Mouse (Mus musculus) adrenal gland, adult 2 months (tissue): ENCODE measurements around the gene Ampd3. TPM values are rescaled to one million over a fixed set of nuclear protein-coding genes. Genes with fewer than 3 reads are reported as not detected.

ENCODE experiments used
- DNase-seq: peaks from one replicate; pipeline ENCODE4 v3.0.0; 2021
- polyA plus RNA-seq: library from polyadenylated mRNA; depleted of rRNA; stranded (reverse); fragments of >200 nt; gene quantifications from 2 replicates; pipeline ENCODE4 v1.2.3, GENCODE M21; 2012
- total RNA-seq, 2 experiments: library from RNA; stranded (reverse); gene quantifications; 2 replicates each; pipeline ENCODE4 v1.2.3; 2021

Gene Ampd3
- total and polyA plus RNA-seq, 3 experiments = 15.4 to 26.2 (median 15.6) TPM

DNA sequence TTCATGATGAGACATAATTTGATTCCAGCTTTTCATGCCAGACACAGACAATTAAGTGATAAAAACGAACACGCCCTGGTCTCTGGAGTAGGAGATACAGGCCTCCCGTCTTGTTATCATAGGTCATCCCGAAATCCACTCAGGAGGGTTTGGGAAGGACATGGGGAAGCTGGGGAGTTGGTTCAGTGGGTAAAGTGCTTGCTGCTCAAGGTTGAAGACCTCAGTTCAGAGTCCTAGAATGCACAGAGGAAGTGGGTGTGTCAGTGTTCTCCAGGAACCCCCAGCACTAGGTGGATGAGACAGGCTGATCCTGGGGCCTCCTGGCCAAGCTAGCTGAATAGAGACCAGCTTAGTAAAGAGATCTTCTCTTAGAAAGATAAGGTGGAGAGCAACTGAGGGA, 2.9 kb downstream of the Ampd3 start:
- no peak for DNase-seq

DNA sequence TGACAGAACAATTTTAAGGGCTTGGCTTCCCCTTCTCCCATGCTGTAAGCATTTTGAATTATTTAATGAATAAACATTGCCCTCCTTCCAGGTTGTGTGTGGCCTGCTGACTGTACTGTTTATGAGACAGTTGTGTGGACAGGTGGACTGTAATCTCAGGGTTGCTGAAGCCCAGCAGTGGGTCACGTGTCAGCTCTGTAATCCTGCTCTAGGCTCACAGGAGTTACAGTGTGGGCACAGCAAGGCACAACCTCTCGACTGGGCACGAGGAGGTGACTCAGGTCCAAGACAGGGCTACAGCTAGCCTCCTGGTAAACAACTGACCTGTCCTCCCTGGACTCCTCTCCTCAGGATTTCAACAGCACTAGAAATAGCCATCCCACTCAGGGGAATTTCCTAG, 4.3 kb downstream of the Ampd3 start:
- DNase-seq = no peak

DNA sequence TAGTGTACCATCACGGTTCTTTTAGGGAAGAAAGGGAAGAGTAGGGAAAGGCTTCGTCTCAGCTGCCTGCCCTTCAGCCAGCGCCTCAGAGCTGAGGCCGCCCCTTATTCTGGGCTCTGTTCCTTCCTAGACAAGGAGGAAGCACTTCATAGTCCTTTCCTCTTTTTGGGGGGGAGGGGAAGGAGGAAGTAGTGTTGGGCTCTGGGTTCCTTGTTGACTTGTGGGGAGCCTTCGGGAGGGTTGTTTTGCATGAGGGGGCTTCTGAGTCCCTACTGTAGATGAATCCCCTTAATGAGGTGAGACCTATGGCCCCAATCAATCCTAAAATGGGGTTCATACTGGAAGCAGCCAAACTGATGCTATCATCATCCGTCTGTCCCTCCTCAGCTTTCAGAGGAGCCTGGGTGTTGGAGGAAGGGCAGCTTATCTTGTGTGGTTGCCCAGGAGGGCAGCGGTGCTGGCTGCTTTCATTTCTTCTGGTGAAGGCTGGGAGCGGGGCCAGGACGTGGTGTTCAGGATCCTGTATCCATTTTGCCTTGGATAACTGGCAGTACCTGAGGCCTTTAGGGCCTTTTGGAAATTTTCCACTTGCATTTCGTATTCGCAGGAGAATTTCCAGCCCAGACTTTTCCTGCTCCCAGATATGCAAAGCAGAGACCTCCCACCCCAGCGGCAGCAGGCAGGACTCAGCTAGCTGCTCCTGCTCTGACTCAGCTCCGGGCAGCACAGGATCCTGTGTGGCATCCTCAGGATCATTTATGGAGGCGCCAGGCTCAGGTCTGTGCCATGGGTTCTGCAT, 5.4 kb downstream of the Ampd3 start:
- DNase-seq = peak; percentile 79

- DNase-seq = no peak
Observed at GRCm38 (mm10) chr7:110774077-110774476, 6.1 kb downstream of the Ampd3 start.

DNA sequence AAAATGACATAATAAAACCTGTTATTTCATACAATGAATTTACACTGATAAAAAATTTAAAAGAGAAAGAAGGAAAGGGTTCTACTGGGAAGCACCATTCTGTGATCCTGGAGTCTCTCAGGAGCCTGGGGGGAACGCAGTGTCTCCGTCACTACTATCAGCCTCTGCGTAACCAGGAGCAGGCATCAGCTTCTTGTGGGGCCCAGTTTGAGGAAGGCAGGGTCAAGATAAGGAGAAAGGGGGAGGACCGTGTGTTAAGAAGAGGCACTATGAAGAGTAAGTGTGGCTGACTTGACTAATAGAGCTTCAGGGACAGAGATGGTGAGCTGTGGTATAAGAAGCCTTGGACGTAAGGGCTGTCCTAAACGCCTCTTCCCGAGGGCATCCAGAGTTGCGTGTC, 6.7 kb downstream of the Ampd3 start:
- no peak for DNase-seq

- DNase-seq = no peak
Observed at GRCm38 (mm10) chr7:110777146-110778001, 9.4 kb downstream of the Ampd3 start.

DNA sequence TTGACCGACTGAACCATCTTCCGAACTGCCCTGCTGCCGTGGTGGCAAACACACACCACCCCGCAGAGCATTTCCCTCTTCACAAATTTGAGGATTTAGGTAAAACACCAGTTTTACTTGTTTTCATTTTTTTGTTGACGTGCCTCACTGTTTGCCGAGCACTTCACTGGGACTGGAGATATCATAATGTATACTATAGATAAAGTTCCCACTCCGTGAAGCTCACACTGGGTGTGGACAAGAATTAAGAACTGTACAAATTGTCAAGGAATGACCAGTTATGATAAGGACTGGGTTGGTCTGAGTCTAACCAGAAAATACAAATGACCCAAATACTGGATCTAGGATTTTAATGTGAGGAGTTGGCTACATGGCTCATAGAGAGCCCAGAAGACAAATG, 10.9 kb downstream of the Ampd3 start:
- DNase-seq = no peak

GRCm38 (mm10) chr7:110779605-110780111, 11.7 kb downstream of the Ampd3 start:
- no peak for DNase-seq

DNA sequence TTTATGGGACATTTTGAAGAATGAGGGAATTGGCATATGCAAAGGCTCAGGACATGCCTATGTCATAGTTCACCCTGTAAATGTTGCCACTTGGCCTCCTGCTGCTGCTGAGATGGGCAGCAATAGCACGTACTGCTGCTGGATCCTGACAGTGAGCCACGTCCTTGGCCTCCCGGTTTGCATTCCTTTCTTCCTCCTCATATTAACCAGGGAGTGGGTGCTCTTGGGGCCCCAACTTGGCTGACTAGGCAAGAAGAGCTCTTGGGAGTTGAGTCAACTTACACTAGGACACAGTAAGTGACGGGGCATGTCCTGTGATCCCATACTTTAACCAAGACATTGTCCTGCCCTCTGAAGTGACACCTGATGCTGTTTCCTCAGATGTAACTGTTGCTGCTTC, 12.5 kb downstream of the Ampd3 start:
- peak; percentile 70 for DNase-seq

- peak; percentile 49 for DNase-seq
Observed at GRCm38 (mm10) chr7:110781231-110781711, 13.3 kb downstream of the Ampd3 start.

- DNase-seq = no peak
Observed at GRCm38 (mm10) chr7:110782135-110782534, 14.1 kb downstream of the Ampd3 start.

GRCm38 (mm10) chr7:110782845-110783478, 15.0 kb downstream of the Ampd3 start:
- no peak for DNase-seq

GRCm38 (mm10) chr7:110784965-110785364, 17.0 kb downstream of the Ampd3 start:
- DNase-seq = no peak

DNA sequence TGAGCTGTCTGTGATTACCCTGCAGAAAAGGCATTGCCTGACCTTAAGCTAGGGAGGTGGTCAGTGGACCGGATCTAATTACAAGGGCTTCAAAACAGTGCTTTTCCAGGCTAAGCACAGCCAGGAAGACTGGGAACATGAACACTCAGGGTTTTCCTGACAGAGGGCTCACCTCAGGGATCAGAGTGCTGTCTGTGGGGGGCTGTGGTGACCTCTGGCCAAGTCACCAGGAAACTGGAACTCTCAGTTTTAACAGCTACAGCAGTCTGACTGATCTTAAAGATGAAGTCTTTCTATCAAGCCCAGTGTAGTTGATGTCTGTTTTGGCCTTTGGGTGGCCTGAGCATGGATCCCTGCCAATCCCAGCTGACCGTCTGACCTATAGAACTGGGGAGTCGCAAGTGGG, 17.7 kb downstream of the Ampd3 start:
- DNase-seq = peak; percentile 34

- DNase-seq = peak; percentile 42
Observed at GRCm38 (mm10) chr7:110787310-110787709, 19.3 kb downstream of the Ampd3 start.

DNA sequence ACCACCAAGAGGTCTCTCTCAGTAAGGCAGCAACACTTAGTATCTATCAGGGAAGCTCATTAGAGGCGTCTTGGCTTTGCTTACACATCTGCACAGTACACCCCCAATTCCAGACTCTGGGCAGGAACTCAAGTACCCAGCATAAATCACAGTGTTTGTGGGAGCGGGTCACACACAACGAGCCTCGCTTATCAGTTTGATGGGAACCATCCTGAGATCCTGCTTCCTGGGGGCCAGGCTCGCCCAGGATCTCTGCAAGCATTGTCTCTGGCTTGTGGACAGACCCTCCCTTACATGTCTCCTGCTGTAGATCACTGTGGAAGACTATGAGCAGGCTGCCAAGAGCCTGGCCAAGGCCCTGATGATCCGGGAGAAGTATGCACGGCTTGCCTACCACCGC, 22.9 kb downstream of the Ampd3 start:
- DNase-seq = no peak

GRCm38 (mm10) chr7:110792201-110792600, 24.2 kb downstream of the Ampd3 start:
- DNase-seq = no peak

DNA sequence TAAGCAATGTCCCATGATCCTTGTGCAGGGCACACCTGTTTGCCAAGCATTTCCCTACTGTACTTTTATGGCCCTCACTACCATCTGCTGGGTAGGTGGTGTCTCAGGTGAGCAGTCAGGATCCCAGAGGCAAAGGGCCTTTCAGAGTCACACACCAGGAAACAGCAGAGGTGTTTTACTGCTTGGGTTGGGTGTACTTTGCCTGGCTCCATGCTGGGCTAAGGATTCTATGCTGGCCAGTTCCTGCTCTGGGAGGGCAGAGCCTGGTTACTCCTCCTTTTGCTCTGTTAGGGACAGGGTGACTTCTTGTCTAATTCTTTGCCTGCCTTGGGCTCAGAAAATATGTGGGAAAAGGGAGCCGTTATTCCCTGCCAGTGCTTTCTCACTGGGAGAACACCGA, 24.8 kb downstream of the Ampd3 start:
- DNase-seq = no peak

GRCm38 (mm10) chr7:110794722-110795121, 26.7 kb downstream of the Ampd3 start:
- no peak for DNase-seq

DNA sequence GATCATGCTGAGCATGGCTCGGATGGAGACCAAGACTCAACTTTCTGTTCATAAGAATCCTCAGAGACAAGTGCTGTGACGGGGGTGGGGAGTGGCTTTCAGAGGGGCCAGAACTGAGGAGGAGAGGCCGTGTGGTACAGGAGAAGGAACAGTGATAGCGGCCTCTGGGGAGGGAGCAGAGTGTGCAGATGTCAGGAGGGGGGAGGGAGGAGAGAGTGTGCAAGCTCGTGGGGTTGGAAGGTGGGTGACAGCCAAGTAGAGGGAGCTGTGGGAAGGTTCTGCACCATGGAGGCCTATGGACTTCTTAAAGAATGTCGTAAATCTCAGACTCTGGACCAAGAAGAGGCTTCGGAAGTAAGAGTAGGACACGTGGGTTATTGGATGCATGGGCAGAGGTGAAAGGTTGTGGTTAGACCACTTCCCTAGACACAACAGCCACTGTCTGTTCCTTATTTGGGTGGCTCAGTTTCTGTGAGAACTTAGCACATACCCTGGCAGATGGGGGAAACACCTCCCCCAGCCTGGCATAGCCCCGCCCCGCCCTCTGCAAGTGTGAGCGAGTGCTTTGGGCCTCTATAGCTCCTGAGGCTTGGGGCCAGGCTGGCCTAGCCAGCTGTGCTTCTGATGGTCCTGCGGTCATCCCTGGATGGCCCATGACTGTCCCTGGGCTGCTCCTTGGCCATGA, 28.5 kb downstream of the Ampd3 start:
- no peak for DNase-seq

GRCm38 (mm10) chr7:110797722-110798409, 29.9 kb downstream of the Ampd3 start:
- no peak for DNase-seq
